Mouse (Mus musculus): Measurements from ENCODE around the gene Tas2r135.

Tas2r135 gene

DNA sequence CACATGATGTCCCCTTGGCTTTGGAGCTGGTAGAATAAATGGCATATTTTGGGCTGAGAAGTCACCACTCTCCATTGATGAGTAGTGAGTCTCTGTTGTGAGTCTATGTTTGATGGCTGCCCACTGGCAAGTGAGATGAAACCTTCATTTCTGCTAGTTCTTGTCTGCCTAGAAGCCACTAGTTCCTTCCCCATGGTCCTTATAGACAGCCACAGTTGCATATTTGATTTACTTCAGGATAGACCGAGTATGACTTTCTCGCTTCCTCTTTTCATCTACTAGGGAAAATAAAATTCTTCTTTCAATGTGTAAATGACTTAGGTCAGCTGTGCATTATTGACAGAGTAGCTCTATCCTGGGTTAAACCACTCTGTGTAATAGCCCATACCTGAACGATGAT is 19.2 kb downstream of the Tas2r135 start:
- no peak for DNase-seq (ENCODE audit: extremely low read depth, insufficient read length, low spot score)

DNA sequence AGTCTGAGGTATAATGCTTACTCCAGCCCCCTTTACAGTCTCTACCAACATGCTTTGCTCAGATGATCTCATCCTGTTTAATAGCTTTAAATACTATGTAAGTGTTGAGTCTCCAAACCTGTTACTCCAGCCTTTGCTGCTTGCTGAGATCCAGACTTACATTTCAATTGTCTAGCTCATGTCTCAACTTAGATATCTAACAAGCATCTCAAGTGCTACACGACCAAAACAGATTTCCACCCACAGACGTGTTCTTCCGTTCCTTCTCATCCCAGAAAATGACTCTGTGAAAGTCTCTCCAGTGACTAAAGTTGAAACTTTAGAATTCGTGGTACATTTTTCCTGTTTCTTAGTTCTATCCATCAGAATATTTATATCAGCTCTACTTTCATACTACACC is 21.1 kb downstream of the Tas2r135 start:
- no peak for DNase-seq (ENCODE audit: extremely low read depth, insufficient read length, low spot score)

DNA sequence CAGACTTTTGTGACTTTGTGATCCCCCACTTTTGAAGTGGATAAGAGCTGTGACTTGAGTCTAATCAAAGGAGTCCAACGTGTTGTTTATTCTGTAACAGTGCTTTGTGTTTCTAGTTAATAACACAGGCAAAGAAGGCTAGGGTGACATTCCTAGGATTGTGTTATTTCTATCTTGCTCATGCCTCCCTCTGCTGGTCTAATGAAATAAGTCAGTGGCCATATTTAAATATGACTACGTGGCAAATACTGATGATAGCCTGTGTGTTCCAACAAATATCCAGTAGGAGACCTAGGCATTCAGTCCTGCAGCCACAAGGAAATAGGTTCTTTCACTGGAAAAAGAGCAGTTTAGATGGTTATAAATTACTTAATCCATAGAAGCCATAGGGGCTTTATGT is 28.3 kb downstream of the Tas2r135 start:
- DNase-seq (ENCODE audit: extremely low read depth, insufficient read length, low spot score), result no peak

DNA sequence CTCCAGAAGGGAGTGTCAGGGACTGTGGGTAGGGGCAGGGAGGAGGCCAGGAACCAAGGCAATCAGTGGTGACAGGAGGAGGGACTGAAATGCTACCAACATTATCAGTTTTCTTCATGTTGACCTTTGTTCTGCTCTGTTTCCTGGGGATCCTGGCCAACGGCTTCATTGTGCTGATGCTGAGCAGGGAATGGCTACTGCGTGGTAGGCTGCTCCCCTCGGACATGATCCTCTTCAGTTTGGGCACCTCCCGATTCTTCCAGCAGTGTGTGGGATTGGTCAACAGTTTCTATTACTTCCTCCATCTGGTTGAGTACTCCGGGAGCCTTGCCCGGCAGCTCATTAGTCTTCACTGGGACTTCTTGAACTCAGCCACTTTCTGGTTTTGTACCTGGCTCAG is 29.2 kb downstream of the Tas2r135 start, which contains the start of gene Tas2r126:
Tas2r126 (plus strand) TSS at position 90 of the 400 bp plus-strand sequence.
- no peak for DNase-seq (ENCODE audit: extremely low read depth, insufficient read length, low spot score)

DNA sequence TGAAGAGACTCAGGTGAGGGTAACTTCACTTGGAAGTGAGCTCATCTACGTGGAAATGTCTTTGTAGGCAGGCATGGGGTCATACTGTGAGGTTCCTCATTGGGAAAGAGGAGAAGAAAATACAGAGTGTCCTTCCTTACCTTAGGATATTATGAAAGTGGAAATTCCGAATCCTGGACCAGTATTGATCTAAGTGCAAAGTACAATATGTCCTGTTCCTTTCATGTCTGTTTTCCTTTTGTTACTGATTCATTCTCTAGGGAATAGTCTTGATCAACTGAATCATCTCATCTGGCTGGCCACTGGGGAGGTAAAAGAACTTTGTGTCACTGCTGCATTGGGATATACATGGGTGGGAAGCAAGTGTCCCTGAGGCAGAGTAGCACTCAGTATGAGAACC is 30.3 kb downstream of the Tas2r135 start:
- no peak for DNase-seq (ENCODE audit: extremely low read depth, insufficient read length, low spot score)

DNA sequence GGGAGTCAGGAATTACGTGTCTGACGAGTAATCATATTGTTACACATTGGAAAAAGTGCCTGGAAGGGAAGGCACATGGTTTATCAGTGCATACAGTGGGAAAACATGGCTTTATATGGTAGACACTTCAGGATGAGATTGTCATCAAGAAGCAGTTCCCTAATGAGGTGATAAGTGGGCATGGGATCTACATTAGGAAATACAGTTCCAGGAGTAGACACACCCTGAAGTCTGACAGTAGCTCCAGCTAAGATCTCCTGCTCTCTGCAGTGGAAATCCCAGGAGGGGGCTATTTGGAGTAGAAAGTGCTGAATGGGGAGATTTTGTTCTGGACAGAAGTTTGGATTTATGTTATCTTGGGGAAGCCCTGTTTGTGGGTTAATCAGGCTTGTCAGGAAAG is 36.2 kb downstream of the Tas2r135 start:
- no peak for DNase-seq (ENCODE audit: extremely low read depth, insufficient read length, low spot score)

DNA sequence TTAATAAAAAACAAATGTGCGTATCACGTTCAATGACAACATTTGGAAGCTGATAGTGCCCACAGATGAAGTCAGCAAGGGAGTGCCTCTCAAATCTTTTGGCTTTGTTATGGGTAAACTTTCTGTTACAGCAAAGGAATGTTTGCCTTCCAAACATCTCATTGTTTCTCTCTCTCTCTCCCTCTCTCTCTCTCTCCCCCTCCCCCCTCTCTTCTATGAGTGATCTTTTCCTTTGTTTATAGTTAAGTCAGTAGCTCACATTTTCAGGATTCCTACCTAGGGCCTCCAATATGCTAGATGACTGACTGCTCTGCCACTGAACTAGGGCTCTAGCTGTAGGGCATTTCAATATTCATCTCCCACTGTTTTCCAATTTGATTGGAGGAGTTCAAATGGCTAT is 39.3 kb downstream of the Tas2r135 start:
- no peak for DNase-seq (ENCODE audit: extremely low read depth, insufficient read length, low spot score)

DNA sequence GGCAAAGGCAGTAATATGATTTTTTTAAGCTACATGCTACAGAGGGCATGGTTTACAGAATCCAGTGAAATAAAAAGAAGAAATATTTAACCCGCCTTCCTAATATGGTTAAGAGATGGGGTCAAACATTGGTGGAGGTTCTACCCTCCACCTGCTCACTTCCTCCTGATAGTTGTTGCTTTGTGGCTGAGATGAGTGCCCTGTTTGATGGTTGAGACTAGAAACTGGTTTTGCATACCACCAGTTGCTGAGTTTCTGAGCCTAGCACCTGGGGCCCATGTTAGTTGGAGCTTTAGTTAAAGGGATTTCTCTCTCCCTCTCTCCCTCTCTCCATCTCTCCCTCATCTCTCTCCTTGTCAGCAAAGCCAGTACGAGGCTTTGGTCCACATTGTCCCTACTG is 42.1 kb downstream of the Tas2r135 start:
- DNase-seq (ENCODE audit: extremely low read depth, insufficient read length, low spot score), result no peak
